In genomic region chr11:104059085-104059484, GRCm38 (mm10) we compare ENCODE assay signal across 23 mouse cellular contexts.
DNase-seq lines count a peak whose midpoint lies in the region; ATAC-seq and TF ChIP-seq lines count a peak whose summit lies in the region.
"Had no signal": no experiment of that assay in that cellular context is flagged by ENCODE, and none has a peak within 500 bp of the region (broad histone marks: within the 10 kb centered on the region; RNA-seq: fewer than 3 reads in every experiment).

No protein-coding gene starts in this region.

- 16% methylated on average over 6 of the region's 6 CpGs for WGBS in liver, adult 2 months
- WGBS in liver, embryonic 13.5 days (ENCODE audit: insufficient replicate concordance) = 45% methylated on average over 6 of the region's 6 CpGs
- WGBS in liver, embryonic 16.5 days (ENCODE audit: insufficient replicate concordance) = 37% methylated on average over 6 of the region's 6 CpGs
- WGBS in kidney, embryonic 15.5 days = 65% methylated on average over 6 of the region's 6 CpGs

- peak; percentile 29; the same call in 1 of the 2 replicates for ATAC-seq in liver, embryonic 13.5 days (ENCODE audit: low read depth)
- ATAC-seq in liver, embryonic 16.5 days (ENCODE audit: low read depth) = peak; percentile 27; the same call in 1 of the 2 replicates
- no peak for ATAC-seq in megakaryocyte progenitor cell, adult 5-6 weeks (replicated peaks; ENCODE audit: poor library complexity)
- no peak for ATAC-seq in kidney, embryonic 15.5 days (replicated peaks; ENCODE audit: low FRiP score)
- ATAC-seq: forebrain, embryonic 14.5 days had no signal

- no peak for TF ChIP-seq CTCF in liver, adult 2 months (IDR thresholded peaks at IDR 0.05; ENCODE audit: low read depth, low read length)

- no peak overlapping the region for H3K9ac ChIP-seq in liver, adult 2 months (ENCODE audit: low read depth, low read length)
- no peak overlapping the region for H3K9ac ChIP-seq in liver, embryonic 13.5 days
- H3K9ac ChIP-seq in liver, embryonic 16.5 days (ENCODE audit: low read depth, low read length) = no peak overlapping the region
- no peak overlapping the region for H3K9ac ChIP-seq in kidney, embryonic 15.5 days
- H3K9ac ChIP-seq: embryonic facial prominence, embryonic 13.5 days; embryonic facial prominence, embryonic 15.5 days; forebrain, embryonic 12.5 days had no signal

- peak; percentile 51 for DNase-seq in liver, adult 2 months (ENCODE audit: extremely low read depth, low read depth, low spot score)
- DNase-seq in liver = no peak
- no peak for DNase-seq in liver, embryonic 13.5 days
- DNase-seq in thymus, postnatal 10 days (ENCODE audit: low spot score in 2 of 2) = no peak
- DNase-seq: adrenal gland, adult 2 months; adrenal gland, postnatal 10 days; adrenal gland, postnatal 25 days; cerebellum, adult 11 months; cerebellum, adult 18-20 months; cerebellum, adult 8-10 months; cerebellum, adult 9-11 months; cerebellum, postnatal 14 days; cerebellum, postnatal 36 days; embryo, embryonic 11 days had no signal

- no peaks in the 10 kb centered on the region for H3K27me3 ChIP-seq in liver, adult 2 months (ENCODE audit: control insufficient read depth, insufficient read depth, low read length)
- H3K27me3 ChIP-seq in liver, embryonic 13.5 days = no peaks in the 10 kb centered on the region
- no peaks in the 10 kb centered on the region for H3K27me3 ChIP-seq in liver, embryonic 16.5 days (ENCODE audit: control insufficient read depth, insufficient read depth, low read depth, low read length)
- H3K27me3 ChIP-seq in kidney, embryonic 15.5 days = no peaks in the 10 kb centered on the region
- H3K27me3 ChIP-seq: embryonic facial prominence, embryonic 13.5 days; embryonic facial prominence, embryonic 15.5 days; forebrain, embryonic 12.5 days had no signal

- H3K4me1 ChIP-seq in liver, adult 2 months (ENCODE audit: control insufficient read depth, insufficient read depth, low read length) = peaks cover 15% of the 10 kb centered on the region
- peaks cover 4% of the 10 kb centered on the region; the same call in 1 of the 2 replicates for H3K4me1 ChIP-seq in liver, embryonic 13.5 days (replicated peaks)
- no peaks in the 10 kb centered on the region for H3K4me1 ChIP-seq in liver, embryonic 16.5 days (ENCODE audit: control insufficient read depth, low read depth, low read length)
- H3K4me1 ChIP-seq in kidney, embryonic 15.5 days = no peaks in the 10 kb centered on the region
- H3K4me1 ChIP-seq: embryonic facial prominence, embryonic 13.5 days; embryonic facial prominence, embryonic 15.5 days had no signal

- no peaks in the 10 kb centered on the region for H3K9me3 ChIP-seq in liver, embryonic 13.5 days (replicated peaks)
- H3K9me3 ChIP-seq in liver, embryonic 16.5 days (replicated peaks; ENCODE audit: control insufficient read depth, low read length) = no peaks in the 10 kb centered on the region
- no peaks in the 10 kb centered on the region for H3K9me3 ChIP-seq in kidney, embryonic 15.5 days (replicated peaks)
- H3K9me3 ChIP-seq: embryonic facial prominence, embryonic 13.5 days; embryonic facial prominence, embryonic 15.5 days; forebrain, embryonic 10.5 days; forebrain, embryonic 12.5 days had no signal

- no peak overlapping the region for H3K4me3 ChIP-seq in liver, adult 2 months (ENCODE audit: insufficient read depth, low read depth, low read length)
- H3K4me3 ChIP-seq in liver, embryonic 13.5 days (replicated peaks) = no peak overlapping the region
- H3K4me3 ChIP-seq in liver, embryonic 16.5 days (ENCODE audit: low read depth, low read length) = no peak overlapping the region
- no peak overlapping the region for H3K4me3 ChIP-seq in kidney, embryonic 15.5 days (replicated peaks)
- H3K4me3 ChIP-seq: embryonic facial prominence, embryonic 13.5 days; embryonic facial prominence, embryonic 15.5 days; erythroblast, embryonic 14.5 days; forebrain, embryonic 10.5 days; forebrain, embryonic 12.5 days had no signal

- no peak overlapping the region for H3K27ac ChIP-seq in liver, adult 2 months (replicated peaks; ENCODE audit: insufficient read depth, low read depth, low read length)
- 0 out of 2 replicates have a peak overlapping the region, but pooled peaks have one; percentile 13 for H3K27ac ChIP-seq in liver, embryonic 13.5 days
- no peak overlapping the region for H3K27ac ChIP-seq in liver, embryonic 16.5 days (ENCODE audit: low read length)
- H3K27ac ChIP-seq in kidney, embryonic 15.5 days = no peak overlapping the region
- H3K27ac ChIP-seq: embryonic facial prominence, embryonic 13.5 days; embryonic facial prominence, embryonic 15.5 days; forebrain, embryonic 10.5 days; forebrain, embryonic 12.5 days had no signal

- no peaks in the 10 kb centered on the region for H3K36me3 ChIP-seq in liver, adult 2 months (ENCODE audit: control insufficient read depth, insufficient read depth, low read length)
- H3K36me3 ChIP-seq in liver, embryonic 13.5 days = no peaks in the 10 kb centered on the region
- H3K36me3 ChIP-seq in liver, embryonic 16.5 days (ENCODE audit: control insufficient read depth, insufficient read depth) = no peaks in the 10 kb centered on the region
- no peaks in the 10 kb centered on the region for H3K36me3 ChIP-seq in kidney, embryonic 15.5 days
- H3K36me3 ChIP-seq: embryonic facial prominence, embryonic 13.5 days; embryonic facial prominence, embryonic 15.5 days; forebrain, embryonic 10.5 days; forebrain, embryonic 12.5 days had no signal

- H3K4me2 ChIP-seq in liver, embryonic 13.5 days = no peak overlapping the region
- no peak overlapping the region for H3K4me2 ChIP-seq in liver, embryonic 16.5 days (ENCODE audit: low read depth, low read length)
- no peak overlapping the region for H3K4me2 ChIP-seq in kidney, embryonic 15.5 days
- H3K4me2 ChIP-seq: embryonic facial prominence, embryonic 13.5 days; embryonic facial prominence, embryonic 15.5 days; forebrain, embryonic 12.5 days had no signal

- H3K79me2 ChIP-seq in liver, adult 2 months (ENCODE audit: control insufficient read depth, insufficient read depth, low read length) = no peaks in the 10 kb centered on the region

- no peak for TF ChIP-seq POLR2A in liver, adult 2 months (IDR thresholded peaks at IDR 0.05; ENCODE audit: extremely low read depth, insufficient read depth, low read length)

Comparison
In these comparisons a context has a peak if more than half of its experiments do, and no peak if none do; other contexts are left out.
1. ATAC-seq: peak in liver, embryonic 13.5 days (single experiment) and liver, embryonic 16.5 days (single experiment); none in megakaryocyte progenitor cell, adult 5-6 weeks (single experiment) and kidney, embryonic 15.5 days (single experiment).